Mouse (Mus musculus): ENCODE measurements at regions not wholly inside any gene's neighbourhood (a gene's known extent, or its start where the extent isn't known, plus 50 kb on each side); places are given as distances from the start of the nearest gene placed in this dataset.
"Not testable (repeated sequence)": the region's sequence is repeated elsewhere in the genome, so short reads cannot be mapped to it uniquely, and the experiment has no call there.

GRCm38 (mm10) chrX:162359767-162360545, 200.4 kb upstream of the Nhs start:
- no peaks in the 10 kb centered on the region for H3K36me3 ChIP-seq (replicated peaks)
- H3K4me2 ChIP-seq: no peak overlapping the region
- 62% methylated on average over 9 of the region's 9 CpGs for WGBS
- H3K4me3 ChIP-seq: no peak overlapping the region
- ATAC-seq (replicated peaks): no peak
- no peaks in the 10 kb centered on the region for H3K9me3 ChIP-seq
- H3K4me1 ChIP-seq: no peaks in the 10 kb centered on the region
- no peak overlapping the region for H3K27ac ChIP-seq
- peaks cover 10% of the 10 kb centered on the region; the same call in 1 of the 2 replicates for H3K27me3 ChIP-seq (replicated peaks)
- H3K9ac ChIP-seq: no peak overlapping the region

DNA sequence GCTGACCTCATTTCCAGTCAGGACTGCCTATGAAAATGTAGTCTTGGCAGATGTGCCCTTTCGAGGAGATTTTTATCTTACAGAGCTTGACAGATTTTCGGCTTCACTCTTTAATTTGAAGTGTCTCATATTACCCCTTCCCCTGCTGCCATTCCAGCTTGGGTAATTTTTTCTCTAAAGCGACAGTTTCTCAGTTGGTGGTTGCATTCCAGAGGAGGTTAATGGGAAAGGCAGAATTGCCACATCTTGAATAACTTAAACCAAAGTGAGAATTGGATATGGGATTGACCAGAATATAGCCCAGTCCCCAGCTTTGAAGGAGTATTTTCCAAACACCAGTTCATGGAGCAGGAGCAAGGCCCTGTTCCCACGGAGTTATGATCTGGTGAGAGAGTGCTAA, 188.8 kb upstream of the Nhs start:
- H3K36me3 ChIP-seq (replicated peaks): no peaks in the 10 kb centered on the region
- no peak overlapping the region for H3K4me2 ChIP-seq
- ATAC-seq (replicated peaks): no peak
- no peaks in the 10 kb centered on the region for H3K4me1 ChIP-seq
- no peak overlapping the region for H3K9ac ChIP-seq
- H3K27ac ChIP-seq: no peak overlapping the region
- H3K27me3 ChIP-seq (replicated peaks): no peaks in the 10 kb centered on the region
- H3K4me3 ChIP-seq: no peak overlapping the region
- no peaks in the 10 kb centered on the region for H3K9me3 ChIP-seq
- 64% methylated on average over 4 of the region's 4 CpGs for WGBS

GRCm38 (mm10) chrX:162347886-162348285, 188.4 kb upstream of the Nhs start:
- no peaks in the 10 kb centered on the region for H3K4me1 ChIP-seq
- 55% methylated on average over 2 of the region's 2 CpGs for WGBS
- no peaks in the 10 kb centered on the region for H3K36me3 ChIP-seq (replicated peaks)
- H3K27me3 ChIP-seq (replicated peaks): no peaks in the 10 kb centered on the region
- no peaks in the 10 kb centered on the region for H3K9me3 ChIP-seq
- no peak overlapping the region for H3K27ac ChIP-seq
- ATAC-seq (replicated peaks): no peak
- H3K4me3 ChIP-seq: no peak overlapping the region
- no peak overlapping the region for H3K4me2 ChIP-seq
- H3K9ac ChIP-seq: no peak overlapping the region

DNA sequence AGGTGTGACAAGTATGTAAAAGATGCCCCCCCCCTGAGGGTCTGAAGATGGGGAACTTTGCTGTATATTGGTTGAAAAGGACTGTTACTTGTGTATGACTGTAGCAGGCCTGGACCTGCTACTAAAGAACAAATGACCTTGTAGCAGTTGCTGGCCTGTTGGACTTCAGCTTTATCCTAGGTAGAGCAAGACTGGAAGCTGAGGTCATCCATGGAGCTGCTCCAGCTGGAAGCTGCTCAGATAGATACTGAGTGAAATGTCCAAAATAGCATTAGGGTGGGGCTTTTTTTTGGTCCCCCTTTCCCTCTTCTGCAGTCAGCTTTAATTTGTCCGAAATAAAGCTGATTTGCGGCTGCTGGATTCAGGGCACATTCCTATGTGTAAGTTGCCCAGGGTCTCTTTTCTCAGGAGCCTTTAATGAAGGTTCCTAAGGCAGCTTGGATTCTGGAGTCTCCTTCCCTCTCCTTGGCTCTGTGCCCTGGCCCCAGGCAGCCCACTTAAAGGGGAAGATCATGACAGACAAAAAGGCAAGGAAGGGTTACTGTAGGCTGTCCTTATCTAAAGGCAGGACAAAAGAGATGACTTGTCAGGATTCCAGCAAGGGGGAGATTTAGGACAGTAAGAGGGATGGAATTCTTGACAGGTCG, 186.1 kb upstream of the Nhs start:
- no peak overlapping the region for H3K9ac ChIP-seq
- H3K27me3 ChIP-seq (replicated peaks): no peaks in the 10 kb centered on the region
- 73% methylated on average over 3 of the region's 3 CpGs for WGBS
- H3K36me3 ChIP-seq (replicated peaks): no peaks in the 10 kb centered on the region
- H3K27ac ChIP-seq: no peak overlapping the region
- no peak overlapping the region for H3K4me3 ChIP-seq
- H3K4me2 ChIP-seq: no peak overlapping the region
- no peak for ATAC-seq (replicated peaks)
- no peaks in the 10 kb centered on the region for H3K9me3 ChIP-seq
- H3K4me1 ChIP-seq: no peaks in the 10 kb centered on the region

DNA sequence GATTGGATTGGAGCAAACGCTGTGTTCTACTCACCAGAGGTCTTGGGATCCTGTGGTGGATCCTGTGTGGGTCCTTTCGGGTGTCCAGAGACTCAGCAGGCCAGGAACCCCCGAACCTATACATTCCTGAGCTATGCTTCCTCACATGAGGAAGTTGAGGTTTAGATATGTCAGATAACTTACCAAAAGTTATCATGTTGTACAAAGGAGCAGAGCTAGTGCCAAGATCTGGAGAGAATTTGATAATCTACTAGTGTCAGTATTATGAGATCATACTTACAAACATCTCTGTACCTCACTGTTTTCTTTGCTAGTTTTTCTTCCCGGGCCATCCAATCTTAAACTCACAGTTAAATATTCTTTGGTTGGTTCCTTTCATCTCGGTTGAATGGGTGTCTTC, 172.6 kb upstream of the Nhs start:
- no peak overlapping the region for H3K4me3 ChIP-seq
- no peaks in the 10 kb centered on the region for H3K27me3 ChIP-seq (replicated peaks)
- WGBS: 89% methylated on average over 5 of the region's 5 CpGs
- no peaks in the 10 kb centered on the region for H3K4me1 ChIP-seq
- no peaks in the 10 kb centered on the region for H3K36me3 ChIP-seq (replicated peaks)
- H3K9me3 ChIP-seq: no peaks in the 10 kb centered on the region
- H3K9ac ChIP-seq: no peak overlapping the region
- no peak overlapping the region for H3K27ac ChIP-seq
- no peak overlapping the region for H3K4me2 ChIP-seq
- no peak for ATAC-seq (replicated peaks)

GRCm38 (mm10) chrX:162307646-162308045, 148.1 kb upstream of the Nhs start:
- Histone ChIP-seq H3K4me1 (no peaks in the 10 kb centered on the region), H3K4me3 (no peak overlapping the region), H3K9me3 (no peaks in the 10 kb centered on the region), H3K27me3 (replicated peaks) (no peaks in the 10 kb centered on the region), H3K4me2 (no peak overlapping the region), H3K27ac (no peak overlapping the region), H3K36me3 (replicated peaks) (no peaks in the 10 kb centered on the region), H3K9ac (no peak overlapping the region)
- 63% methylated on average over 2 of the region's 2 CpGs for WGBS
- no peak for ATAC-seq (replicated peaks)

- no peak for ATAC-seq (replicated peaks)
- Histone ChIP-seq H3K4me2 (no peak overlapping the region), H3K9ac (no peak overlapping the region), H3K4me3 (no peak overlapping the region), H3K4me1 (no peaks in the 10 kb centered on the region), H3K36me3 (replicated peaks) (no peaks in the 10 kb centered on the region), H3K9me3 (no peaks in the 10 kb centered on the region), H3K27me3 (replicated peaks) (no peaks in the 10 kb centered on the region), H3K27ac (no peak overlapping the region)
Measured at GRCm38 (mm10) chrX:162304145-162304544, 144.6 kb upstream of the Nhs start.

DNA sequence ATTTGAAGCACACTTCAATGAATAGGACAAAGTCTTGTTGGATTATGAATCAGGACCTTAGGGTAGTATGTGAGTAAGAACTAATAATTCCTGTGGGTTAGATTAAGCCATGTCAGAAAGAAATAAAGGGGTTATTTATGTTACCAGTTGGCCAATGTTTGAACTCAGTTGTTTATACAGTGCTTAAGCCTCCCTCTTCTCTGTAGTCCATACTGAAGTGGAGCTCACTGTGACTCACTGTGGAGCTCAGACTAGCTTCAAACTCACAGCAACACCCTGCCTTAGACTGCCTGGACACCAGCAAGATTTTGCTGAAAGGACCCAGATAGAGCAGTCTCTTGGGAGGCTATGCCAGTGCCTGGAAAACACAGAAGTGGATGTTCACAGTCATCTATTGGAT, 143.3 kb upstream of the Nhs start:
- Histone ChIP-seq H3K36me3 (replicated peaks) (no peaks in the 10 kb centered on the region), H3K9ac (no peak overlapping the region), H3K4me2 (no peak overlapping the region), H3K9me3 (no peaks in the 10 kb centered on the region), H3K27ac (no peak overlapping the region), H3K27me3 (replicated peaks) (no peaks in the 10 kb centered on the region), H3K4me3 (no peak overlapping the region), H3K4me1 (no peaks in the 10 kb centered on the region)
- ATAC-seq (replicated peaks): no peak

DNA sequence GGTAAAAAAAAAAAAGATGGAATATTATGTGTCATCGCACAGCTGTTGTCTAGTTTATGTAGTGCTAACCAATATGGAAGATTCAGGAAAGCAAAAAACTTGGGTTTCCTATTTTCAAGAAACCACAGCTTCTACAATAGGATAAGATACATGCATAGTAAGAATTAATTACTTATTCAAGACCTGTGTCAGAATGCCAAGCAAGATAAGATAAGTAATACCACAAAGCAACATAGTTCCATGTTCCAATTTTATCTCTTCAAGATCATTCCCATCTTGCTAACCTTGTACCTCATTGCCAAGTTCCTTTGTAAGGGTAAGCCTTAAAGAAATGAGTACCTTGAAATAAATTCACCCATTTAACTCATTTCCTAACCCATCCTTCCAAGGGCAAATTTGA, 131.7 kb upstream of the Nhs start:
- Histone ChIP-seq H3K36me3 (replicated peaks) (no peaks in the 10 kb centered on the region), H3K4me1 (no peaks in the 10 kb centered on the region), H3K4me2 (no peak overlapping the region), H3K9ac (no peak overlapping the region), H3K4me3 (no peak overlapping the region), H3K27me3 (replicated peaks) (0 out of 2 replicates have a peak, but pooled peaks cover 4% of the 10 kb centered on the region), H3K27ac (no peak overlapping the region), H3K9me3 (no peaks in the 10 kb centered on the region)
- no peak for ATAC-seq (replicated peaks)
- WGBS: 90% methylated on average over 1 of the region's 1 CpGs

- H3K36me3 ChIP-seq (replicated peaks); H3K9me3 ChIP-seq; H3K4me1 ChIP-seq; ATAC-seq (replicated peaks); H3K4me2 ChIP-seq; H3K4me3 ChIP-seq; H3K27me3 ChIP-seq (replicated peaks); H3K9ac ChIP-seq; H3K27ac ChIP-seq: not testable (repeated sequence)
Measured at GRCm38 (mm10) chrX:162286155-162286554, 126.6 kb upstream of the Nhs start.

GRCm38 (mm10) chrX:162284252-162284651, 124.7 kb upstream of the Nhs start:
- ATAC-seq (replicated peaks): no peak
- no peak overlapping the region for H3K4me3 ChIP-seq
- H3K4me2 ChIP-seq: no peak overlapping the region
- WGBS: 83% methylated on average over 3 of the region's 3 CpGs
- H3K4me1 ChIP-seq: no peaks in the 10 kb centered on the region
- no peaks in the 10 kb centered on the region for H3K36me3 ChIP-seq (replicated peaks)
- H3K27me3 ChIP-seq (replicated peaks): 0 out of 2 replicates have a peak, but pooled peaks cover 4% of the 10 kb centered on the region
- H3K9ac ChIP-seq: no peak overlapping the region
- no peak overlapping the region for H3K27ac ChIP-seq
- H3K9me3 ChIP-seq: no peaks in the 10 kb centered on the region

DNA sequence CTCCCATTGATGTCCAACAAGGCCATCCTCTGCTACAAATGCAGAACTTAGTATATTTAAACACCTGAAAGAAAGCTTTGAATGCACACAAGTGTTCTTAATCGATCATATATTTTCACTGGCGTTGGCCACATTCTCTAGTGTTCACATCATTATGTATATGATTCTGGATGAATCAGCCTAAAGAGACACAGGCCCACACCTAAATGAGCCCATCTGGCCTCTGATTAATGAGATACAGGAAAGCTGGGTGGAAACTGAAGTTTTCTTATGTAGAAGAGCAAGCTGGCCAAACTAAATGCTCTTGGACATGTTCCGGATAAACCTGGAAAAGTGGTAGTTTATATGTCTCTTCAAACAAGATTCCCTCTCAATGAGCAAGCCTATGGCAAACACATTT, 123.2 kb upstream of the Nhs start:
- H3K9me3 ChIP-seq: no peaks in the 10 kb centered on the region
- H3K27ac ChIP-seq: no peak overlapping the region
- H3K36me3 ChIP-seq (replicated peaks): no peaks in the 10 kb centered on the region
- no peak overlapping the region for H3K9ac ChIP-seq
- no peak for ATAC-seq (replicated peaks)
- WGBS: 94% methylated on average over 3 of the region's 3 CpGs
- no peak overlapping the region for H3K4me2 ChIP-seq
- 0 out of 2 replicates have a peak, but pooled peaks cover 3% of the 10 kb centered on the region for H3K4me1 ChIP-seq
- H3K4me3 ChIP-seq: no peak overlapping the region
- H3K27me3 ChIP-seq (replicated peaks): 0 out of 2 replicates have a peak, but pooled peaks cover 4% of the 10 kb centered on the region

Data from midbrain, embryonic 15.5 days (tissue).